Mouse (Mus musculus) heart, adult 2 months (tissue): ENCODE data around the gene Specc1. TPM values are rescaled to one million over a fixed set of nuclear protein-coding genes. Genes with fewer than 3 reads are reported as not detected.
A peak's percentile ranks its signal among the peaks of the same experiment; 100 is the strongest.

Experiments used
- DNase-seq, 2 experiments: peaks; one replicate each; pipeline ENCODE4 v3.0.0; 2021
- H3K27ac ChIP-seq: fragments of 200-600 bp; 2 replicates; pipeline ENCODE4 v1.8.1; 2022
- H3K27me3 ChIP-seq: fragments of 200-500 bp; 2 replicates; pipeline ENCODE4 v1.6.1; 2012; ENCODE audit warnings: mild to moderate bottlenecking, low read length, inconsistent platforms, mixed read lengths; ENCODE audit not compliant: control insufficient read depth, insufficient read depth
- H3K36me3 ChIP-seq: fragments of 200-500 bp; 2 replicates; pipeline ENCODE4 v1.6.1; 2012; ENCODE audit warnings: low read length, inconsistent platforms; ENCODE audit not compliant: control insufficient read depth, insufficient read depth
- H3K4me1 ChIP-seq: fragments of 200-500 bp; 2 replicates; pipeline ENCODE4 v1.6.1; 2011; ENCODE audit warnings: low read length; ENCODE audit not compliant: control insufficient read depth, insufficient read depth
- H3K4me3 ChIP-seq: fragments of 200-600 bp; 2 replicates; pipeline ENCODE4 v1.8.1; 2022
- H3K79me2 ChIP-seq: fragments of 200-500 bp; replicated peaks from 2 replicates; pipeline ENCODE4 v1.6.1; 2012; ENCODE audit warnings: mild to moderate bottlenecking, inconsistent platforms, low read length, moderate library complexity, mixed read lengths; ENCODE audit not compliant: control insufficient read depth, insufficient read depth
- H3K9ac ChIP-seq: fragments of 200-500 bp; 2 replicates; pipeline ENCODE4 v1.6.1; 2012; ENCODE audit warnings: low read depth, mild to moderate bottlenecking, control low read depth, inconsistent platforms, low read length, mixed read lengths
- CTCF ChIP-seq: fragments of 200-600 bp; IDR thresholded peaks from 2 replicates; pipeline ENCODE4 v1.8.1; 2022; ENCODE audit warnings: antibody characterized with exemption, mild to moderate bottlenecking, moderate library complexity
- EP300 ChIP-seq: fragments of 200-500 bp; IDR thresholded peaks from 2 replicates; pipeline ENCODE4 v1.6.1; 2011; ENCODE audit warnings: low read depth, low read length, control low read depth; ENCODE audit not compliant: insufficient read depth
- POLR2A ChIP-seq: fragments of 200-500 bp; IDR thresholded peaks from 2 replicates; pipeline ENCODE4 v1.6.1; 2011; ENCODE audit warnings: mild to moderate bottlenecking, low read depth, low read length, control low read depth; ENCODE audit not compliant: insufficient read depth
- WGBS: fragments of 180-500 bp; shearing (Covaris S2); methylation state at CpG from one replicate; pipeline ENCODE4 v1.1.7; 2018; 5-methylcytosine and 5-hydroxymethylcytosine counted together
- intact Hi-C: fragments of 180-260 bp; cut with DNase I; formaldehyde crosslinking; loops from one replicate; pipeline ENCODE4 v1.15.1; 2025
- polyA plus RNA-seq: library from polyadenylated mRNA; depleted of rRNA; stranded (reverse); fragments of >200 nt; gene quantifications from 2 replicates; pipeline ENCODE4 v1.2.3, GENCODE M21; 2012
- total RNA-seq, 2 experiments: library from RNA; stranded (reverse); gene quantifications; 2 replicates each; pipeline ENCODE4 v1.2.3; 2021

Gene Specc1
- total and polyA plus RNA-seq, 3 experiments: 3.5 to 21.6 (median 4.6) TPM

- intact Hi-C loops: no loop called here
- 28% methylated on average over 4 of the region's 4 CpGs for WGBS
- H3K27ac ChIP-seq: peak overlapping the region; percentile 56
These were observed 268.2 kb downstream of the Specc1 start for GRCm38 (mm10) chr11:62224797-62225196.

GRCm38 (mm10) chr11:62240631-62241261 lies 284.2 kb downstream of the Specc1 start:
- H3K4me3 ChIP-seq: no peak overlapping the region
- H3K79me2 ChIP-seq: no peaks in the 10 kb centered on the region
- H3K36me3 ChIP-seq: no peaks in the 10 kb centered on the region
- no peaks in the 10 kb centered on the region for H3K27me3 ChIP-seq
- H3K27ac ChIP-seq: no peak overlapping the region
- no peak for DNase-seq
- 66% methylated on average over 12 of the region's 12 CpGs for WGBS
- TF ChIP-seq CTCF (no peak), POLR2A (no peak), EP300 (no peak)
- H3K9ac ChIP-seq: no peak overlapping the region
- no peaks in the 10 kb centered on the region for H3K4me1 ChIP-seq
- intact Hi-C loops: no loop called here

More at GRCm38 (mm10) chr11:62224797-62225196, 268.2 kb downstream of the Specc1 start:
- Histone ChIP-seq H3K4me3 (no peak overlapping the region), H3K36me3 (no peaks in the 10 kb centered on the region), H3K79me2 (no peaks in the 10 kb centered on the region), H3K4me1 (peaks cover 8% of the 10 kb centered on the region), H3K27me3 (no peaks in the 10 kb centered on the region), H3K9ac (no peak overlapping the region)
- DNase-seq: peak; percentile 46 to 49
- TF ChIP-seq POLR2A: no peak
- no peak for TF ChIP-seq EP300
- TF ChIP-seq CTCF: no peak

GRCm38 (mm10) chr11:62243871-62244270 lies 287.3 kb downstream of the Specc1 start:
- Histone ChIP-seq H3K36me3 (no peaks in the 10 kb centered on the region), H3K27ac (no peak overlapping the region), H3K4me3 (no peak overlapping the region), H3K27me3 (peaks cover under 1% of the 10 kb centered on the region; the same call in 1 of the 2 replicates), H3K4me1 (no peaks in the 10 kb centered on the region), H3K79me2 (no peaks in the 10 kb centered on the region), H3K9ac (no peak overlapping the region)
- WGBS: 84% methylated on average over 8 of the region's 8 CpGs
- no peak for DNase-seq
- intact Hi-C loops: no loop called here
- no peak for TF ChIP-seq CTCF
- no peak for TF ChIP-seq POLR2A

GRCm38 (mm10) chr11:62244471-62244870 lies 287.9 kb downstream of the Specc1 start:
- H3K9ac ChIP-seq: no peak overlapping the region
- 83% methylated on average over 4 of the region's 4 CpGs for WGBS
- TF ChIP-seq POLR2A (no peak), EP300 (no peak), CTCF (no peak)

GRCm38 (mm10) chr11:62247759-62248400 lies 291.3 kb downstream of the Specc1 start:
- H3K4me1 ChIP-seq: no peaks in the 10 kb centered on the region; the same call in 1 of the 2 replicates
- TF ChIP-seq EP300 (no peak), CTCF (no peak), POLR2A (no peak)
- no peaks in the 10 kb centered on the region for H3K36me3 ChIP-seq
- H3K9ac ChIP-seq: peak overlapping the region; percentile 45; the same call in 1 of the 2 replicates
- H3K4me3 ChIP-seq: peak overlapping the region; percentile 58
- DNase-seq: no peak
- H3K79me2 ChIP-seq: no peaks in the 10 kb centered on the region
- intact Hi-C loops: loop anchor here (5.0 kb wide), 1 partner anchor 76 kb away; no protein-coding TSS in a partner anchor
- H3K27me3 ChIP-seq: peaks cover 3% of the 10 kb centered on the region; the same call in 1 of the 2 replicates
- H3K27ac ChIP-seq: no peak overlapping the region; the same call in 1 of the 2 replicates
- 31% methylated on average over 18 of the region's 18 CpGs for WGBS

More at GRCm38 (mm10) chr11:62244471-62244870, 287.9 kb downstream of the Specc1 start:
- H3K27ac ChIP-seq: no peak overlapping the region
- no peaks in the 10 kb centered on the region for H3K79me2 ChIP-seq
- intact Hi-C loops: no loop called here
- no peak overlapping the region for H3K4me3 ChIP-seq
- peaks cover 3% of the 10 kb centered on the region; the same call in 1 of the 2 replicates for H3K27me3 ChIP-seq
- H3K36me3 ChIP-seq: no peaks in the 10 kb centered on the region
- H3K4me1 ChIP-seq: no peaks in the 10 kb centered on the region; the same call in 1 of the 2 replicates
- DNase-seq: no peak
